Mouse (Mus musculus) B cell, adult 2 months (primary cell): Measurements from ENCODE around the gene Nrxn3.

Experiments
- DNase-seq, 2 experiments: peaks; one replicate each; pipeline ENCODE4 v3.0.0; 2022

Gene Nrxn3

DNA sequence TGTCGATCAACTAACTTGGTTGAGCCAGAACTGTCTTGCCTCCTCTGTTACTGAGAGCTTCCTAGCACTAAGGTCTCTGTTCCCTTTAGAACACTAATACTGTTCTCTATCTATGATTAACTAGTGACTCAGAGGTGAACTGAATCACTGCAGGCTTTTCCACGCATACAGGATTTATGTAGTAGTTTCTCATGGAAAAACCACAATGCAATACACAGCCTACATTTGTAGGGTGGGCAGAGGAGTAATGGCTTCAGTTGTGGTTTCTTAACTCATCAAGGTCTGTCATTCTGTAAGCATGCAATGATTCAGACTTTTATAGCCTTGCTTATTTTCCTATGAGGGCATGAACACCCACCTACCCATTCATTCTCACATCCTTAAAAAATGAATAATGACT is 1443.4 kb downstream of the Nrxn3 start:
- no peak for DNase-seq

DNA sequence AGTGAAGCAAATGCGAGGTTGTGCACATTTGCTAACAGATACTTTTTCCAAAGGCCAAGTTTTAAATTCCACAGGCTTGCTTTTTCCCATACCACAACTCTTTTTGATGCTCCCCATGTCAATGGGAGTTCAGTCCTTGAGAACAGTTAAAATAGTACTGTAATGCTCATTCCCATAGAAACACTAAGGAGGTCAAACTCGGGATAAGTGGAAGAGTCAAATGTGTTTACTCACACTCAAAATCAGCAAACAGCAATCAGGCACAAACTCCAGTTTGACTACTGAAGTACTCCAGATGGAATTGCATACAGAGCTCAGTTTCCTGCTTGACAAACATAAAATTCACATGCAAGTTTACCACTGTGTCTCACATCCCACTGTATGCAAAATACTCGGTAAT is 1458.9 kb downstream of the Nrxn3 start:
- DNase-seq = no peak

DNA sequence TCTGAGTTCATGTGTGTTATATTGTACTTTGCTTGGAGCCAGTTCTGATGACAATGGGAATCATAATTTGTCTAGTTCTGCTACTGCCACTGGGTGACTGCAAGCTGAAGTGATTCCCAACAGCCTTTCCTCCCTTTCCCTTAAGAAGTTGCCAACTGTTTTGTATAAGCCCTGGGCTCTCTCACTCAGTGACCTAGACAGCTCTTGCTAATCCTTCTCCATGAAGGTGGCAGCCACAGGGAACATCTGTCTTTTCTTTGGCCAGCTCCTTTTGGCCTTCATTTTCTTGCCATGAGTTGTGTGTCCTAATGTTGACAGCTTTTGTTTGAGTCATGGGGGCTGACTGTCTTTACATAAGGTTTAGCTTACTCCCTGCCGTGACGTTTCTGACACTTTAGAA is 1460.3 kb downstream of the Nrxn3 start:
- no peak for DNase-seq

DNA sequence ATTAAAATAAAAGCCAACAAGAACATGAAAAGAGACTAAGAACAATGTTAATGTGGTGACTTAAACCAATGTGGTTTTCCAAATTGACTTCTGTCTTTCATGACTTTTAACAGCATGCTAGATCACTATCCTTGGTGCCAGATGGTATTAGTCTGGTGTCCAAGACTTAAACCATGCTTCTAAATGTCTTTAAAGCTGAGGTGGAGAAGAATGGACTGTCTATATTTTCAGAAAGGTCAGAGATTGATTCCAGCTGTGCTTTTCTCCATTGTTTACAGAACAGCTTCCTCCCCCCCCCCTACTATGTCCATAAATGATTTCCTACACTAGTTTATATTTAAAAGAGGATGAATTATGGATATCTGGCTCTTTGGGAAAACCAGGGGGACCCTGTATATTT is 1473.5 kb downstream of the Nrxn3 start:
- DNase-seq = no peak

DNA sequence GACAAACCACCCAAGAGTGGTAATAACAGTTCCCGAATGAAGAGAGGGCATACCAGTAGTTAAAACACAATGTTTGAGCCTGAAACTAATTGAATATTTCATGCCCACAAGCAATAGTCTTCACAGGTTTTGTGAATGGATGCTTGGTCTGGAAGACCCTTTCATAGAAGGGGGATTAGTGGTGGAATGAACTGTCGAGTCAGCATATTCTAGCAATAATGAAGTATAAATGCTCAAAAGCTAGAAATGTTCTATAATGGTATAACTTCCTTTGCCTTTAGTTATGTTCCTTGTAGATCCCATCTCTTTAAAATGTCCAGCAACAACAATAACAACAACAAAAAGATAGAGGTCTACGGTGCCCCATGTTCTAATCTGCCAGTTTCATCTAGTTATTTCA is 1475.3 kb downstream of the Nrxn3 start:
- no peak for DNase-seq

DNA sequence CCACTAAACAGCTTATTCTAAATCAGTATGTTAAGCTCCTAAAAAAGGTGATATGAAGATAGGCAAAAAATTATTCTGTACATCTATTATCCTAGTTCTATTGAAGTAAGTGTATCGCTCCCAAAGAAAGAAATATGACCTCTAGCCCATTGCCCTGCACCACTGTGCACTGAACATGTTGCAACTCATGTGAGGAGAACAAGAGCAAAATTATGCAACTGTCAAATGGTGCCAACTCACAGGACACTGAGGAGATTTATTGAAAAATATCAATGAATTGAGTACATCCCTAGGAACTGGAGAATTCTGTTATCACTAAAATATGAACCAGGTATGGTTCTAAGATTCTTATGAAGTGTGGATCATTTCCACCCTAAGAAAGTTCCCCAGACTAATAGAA is 1479.8 kb downstream of the Nrxn3 start:
- no peak for DNase-seq

DNA sequence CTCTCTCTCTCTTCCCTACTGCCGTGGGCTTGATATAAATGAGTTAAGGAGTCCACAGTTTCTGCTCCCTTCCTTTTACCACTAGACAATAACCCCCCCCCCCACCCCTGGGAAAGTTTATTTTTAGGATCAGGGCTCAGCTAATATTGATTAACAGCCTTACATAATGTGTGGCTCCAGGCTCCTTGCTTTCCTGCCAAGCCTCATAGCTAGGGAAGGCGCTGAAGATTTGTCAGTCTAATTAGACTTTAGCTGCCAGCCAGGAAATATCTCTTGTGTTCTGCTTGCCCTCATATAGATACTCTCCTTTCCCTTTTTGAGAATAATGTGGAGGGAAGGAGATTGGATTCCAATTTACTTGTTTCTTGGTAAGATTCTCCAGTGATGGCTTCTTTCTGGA is 1488.7 kb downstream of the Nrxn3 start:
- DNase-seq = no peak

DNA sequence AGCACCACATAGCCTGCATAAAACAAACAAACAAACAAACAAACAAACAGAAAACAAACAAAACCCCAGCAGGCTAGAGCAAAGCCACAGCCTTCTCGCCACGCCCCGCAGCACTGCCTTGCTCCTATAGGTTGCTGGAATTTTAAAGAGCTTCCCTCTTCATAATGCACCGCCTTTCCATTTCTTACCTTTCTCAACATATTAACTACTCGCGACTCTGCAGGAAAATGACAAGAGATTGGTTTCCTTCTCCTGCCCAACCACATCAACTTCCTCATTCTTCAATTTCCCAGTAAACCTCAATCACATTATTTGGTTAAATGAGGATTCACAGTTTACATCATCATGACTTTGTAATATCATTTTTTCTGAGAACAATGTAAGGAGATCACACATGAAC is 1494.4 kb downstream of the Nrxn3 start:
- no peak for DNase-seq

DNA sequence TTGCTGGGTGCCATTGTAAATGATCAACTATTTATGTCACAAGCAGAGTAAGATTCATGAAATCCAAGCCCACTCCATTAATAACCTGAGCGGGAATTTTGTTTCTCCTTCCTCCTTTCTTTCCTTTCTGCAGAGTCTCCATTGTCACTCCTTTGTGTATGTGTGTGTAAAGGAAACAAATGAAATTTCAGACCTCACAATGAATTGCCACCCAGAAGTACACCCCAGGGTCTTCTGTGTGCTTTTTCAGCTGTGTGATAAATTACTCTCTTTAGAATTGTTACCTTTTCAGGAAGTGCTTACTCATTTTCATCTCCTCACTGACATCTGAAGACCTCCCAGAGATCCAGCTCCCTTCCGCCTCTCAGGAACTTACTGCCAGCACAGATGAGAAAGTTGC is 1506.4 kb downstream of the Nrxn3 start:
- no peak for DNase-seq

DNA sequence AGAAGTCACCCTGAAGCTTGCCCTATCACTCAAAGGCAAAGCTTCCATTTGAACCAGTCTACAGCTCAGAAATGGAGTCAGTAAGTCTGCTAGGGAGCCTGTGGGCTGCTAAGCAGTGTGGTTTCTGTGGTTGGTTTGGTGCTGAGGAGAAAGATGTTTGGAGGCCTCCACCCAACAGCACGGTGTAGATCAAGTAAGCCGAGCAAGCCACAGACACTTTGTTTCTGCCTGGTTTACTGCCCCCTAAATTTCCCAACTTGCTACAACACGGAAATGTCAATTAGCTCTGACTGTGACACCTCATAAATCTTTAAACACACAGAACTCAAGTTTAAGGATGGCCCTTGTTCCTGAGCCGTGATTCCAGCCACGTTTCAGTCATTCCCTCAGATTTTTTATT is 1513.4 kb downstream of the Nrxn3 start:
- DNase-seq = no peak

DNA sequence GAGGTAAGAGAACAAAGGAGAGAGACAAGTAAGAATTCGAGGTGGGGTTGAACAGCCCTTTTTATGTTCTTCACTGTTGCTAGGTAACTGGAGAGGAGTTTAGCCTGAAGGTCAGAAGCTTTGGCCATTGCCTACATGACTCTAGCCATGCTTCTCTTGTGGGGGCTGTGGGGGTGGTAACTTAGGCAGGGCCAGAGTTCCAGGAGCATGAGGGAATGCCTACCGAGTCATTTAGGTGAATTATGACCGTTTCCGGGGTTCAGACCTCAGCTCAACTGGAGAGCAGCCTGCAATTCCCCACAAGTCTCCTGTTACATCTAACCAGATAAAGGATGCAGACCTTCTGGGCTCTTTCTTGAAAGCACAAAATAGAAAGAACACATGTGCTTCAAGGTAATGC is 1537.6 kb downstream of the Nrxn3 start:
- no peak for DNase-seq

DNA sequence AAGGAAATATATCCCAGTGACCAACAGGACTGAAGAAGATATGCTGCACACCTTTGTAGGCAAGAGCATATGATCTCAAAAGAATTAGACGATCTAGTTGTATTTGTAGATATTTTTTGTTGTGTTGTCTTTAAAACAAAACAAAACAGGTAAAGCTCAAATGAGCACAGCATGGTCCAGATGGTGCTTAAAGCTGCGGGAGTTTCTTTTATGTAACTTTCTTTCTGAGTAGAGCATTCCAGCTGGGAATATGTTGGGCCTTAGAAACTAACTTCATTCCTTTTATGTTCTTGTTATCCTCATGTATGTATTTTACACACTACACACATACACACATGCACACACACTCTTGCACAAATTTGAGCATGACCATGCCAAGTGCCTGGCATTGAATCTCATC is 1545.4 kb downstream of the Nrxn3 start:
- DNase-seq = no peak

DNA sequence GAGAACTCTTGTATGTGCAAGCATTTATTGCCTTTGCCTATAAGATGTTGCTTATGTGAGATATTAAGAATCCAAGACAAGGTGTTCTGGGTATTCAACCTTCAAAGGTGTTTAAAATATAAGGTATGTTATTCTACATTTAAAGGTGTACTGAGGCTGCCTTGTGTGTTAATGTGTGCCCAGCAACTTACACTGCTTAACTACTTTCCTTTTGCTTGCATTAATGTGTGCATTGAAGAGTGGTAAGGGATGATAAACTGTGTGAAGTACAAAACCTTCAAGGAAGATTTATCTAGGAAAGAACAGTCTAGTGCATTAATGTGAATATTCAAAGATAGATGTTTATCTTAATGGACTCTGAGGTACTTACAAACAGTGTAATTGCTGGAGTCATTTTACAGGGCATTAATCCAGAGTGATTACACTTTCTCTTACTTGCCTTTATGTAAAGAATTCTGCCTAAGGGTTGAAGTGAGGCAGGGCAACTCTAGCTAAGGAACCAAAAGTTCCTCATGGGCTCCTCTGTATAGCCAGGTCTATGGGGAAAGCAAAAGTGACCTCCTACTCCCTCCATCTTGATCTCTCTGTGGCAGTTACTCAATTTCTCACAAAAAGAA is 1548.2 kb downstream of the Nrxn3 start:
- DNase-seq = no peak

DNA sequence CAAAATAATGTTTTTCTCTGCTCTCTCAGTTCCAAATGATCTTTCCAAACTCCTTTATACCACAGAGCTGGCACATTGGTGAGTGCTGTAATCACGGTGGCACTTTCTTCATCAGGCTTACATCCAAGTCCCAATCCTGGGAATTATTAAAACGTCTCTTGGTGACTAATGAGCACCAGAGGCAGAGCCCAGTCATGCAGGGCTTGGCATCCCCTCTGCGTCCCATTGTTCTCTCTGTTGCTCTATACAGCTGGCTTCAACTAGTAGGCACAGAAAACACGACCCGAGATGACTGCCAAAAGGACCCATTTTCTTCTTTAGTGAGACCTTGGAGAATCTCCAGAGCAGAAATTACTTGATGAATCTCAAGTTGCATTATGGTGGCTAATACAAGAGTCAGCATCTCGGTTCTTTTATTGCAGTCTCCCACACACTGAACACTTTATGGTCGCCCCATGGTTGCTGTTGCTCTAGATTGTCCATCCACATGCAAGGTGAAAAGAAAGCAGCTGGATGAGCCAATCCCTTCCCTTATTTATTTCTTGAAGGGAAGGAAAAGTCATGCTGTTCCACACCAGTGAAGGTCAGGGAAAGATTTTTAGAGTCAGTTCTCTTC is 1552.1 kb downstream of the Nrxn3 start:
- DNase-seq = no peak

DNA sequence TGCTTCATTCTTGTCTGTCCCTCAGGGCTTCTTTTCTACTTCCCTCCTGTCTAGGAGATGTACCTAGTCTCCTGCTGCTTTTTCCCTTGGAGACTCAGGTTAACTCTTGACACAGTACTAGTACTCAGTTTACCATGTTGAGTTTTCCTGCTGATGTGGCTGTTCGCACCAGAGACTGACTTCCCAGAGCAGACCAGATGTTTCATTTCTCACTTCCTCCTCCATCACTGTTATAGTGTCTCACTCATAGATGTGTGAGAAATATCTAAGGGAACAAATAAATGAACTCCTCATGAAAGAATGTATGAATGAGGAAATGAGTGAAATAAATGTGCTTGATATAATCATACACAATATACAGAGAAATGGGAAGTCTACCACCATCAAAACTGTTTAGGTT is 1558.6 kb downstream of the Nrxn3 start:
- DNase-seq = no peak

DNA sequence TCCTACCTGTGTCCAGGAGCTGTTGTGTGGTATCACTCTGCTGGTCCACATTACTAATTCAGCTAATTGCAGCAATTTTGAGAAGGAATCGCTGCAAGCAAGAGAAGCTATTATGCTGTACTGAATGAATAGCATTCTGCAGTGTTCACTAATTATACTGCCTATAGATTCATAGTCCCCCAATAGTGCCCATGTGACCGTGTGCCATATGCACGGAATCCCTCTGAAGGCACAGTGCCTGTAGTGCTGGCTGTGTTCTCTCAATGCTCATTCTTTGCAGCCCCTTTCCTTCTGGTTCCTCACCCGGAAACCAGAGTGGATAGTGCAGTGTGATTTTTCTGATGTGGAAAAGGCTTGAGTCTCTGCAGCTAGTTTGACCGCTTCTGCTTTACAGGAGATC is 1560.3 kb downstream of the Nrxn3 start:
- no peak for DNase-seq

DNA sequence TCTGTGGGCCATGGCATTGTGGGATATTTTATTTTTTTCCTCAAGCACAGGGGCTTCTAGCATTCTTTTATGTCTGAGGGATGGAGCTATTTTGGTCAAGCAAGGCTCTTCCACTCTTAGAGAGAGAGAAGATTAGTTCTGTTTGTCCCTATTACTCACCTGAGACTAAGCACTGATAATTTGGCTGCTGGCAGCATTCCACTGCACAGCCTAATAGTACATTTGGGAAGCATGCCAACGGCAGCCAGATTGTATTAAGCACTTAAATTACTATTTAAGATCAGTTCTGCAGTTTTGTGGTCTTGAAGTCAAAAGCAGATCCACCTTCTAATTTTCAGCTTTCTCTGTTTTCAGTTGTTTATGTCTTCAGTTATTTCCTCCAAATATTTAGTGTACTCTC is 1580.0 kb downstream of the Nrxn3 start:
- DNase-seq = no peak

DNA sequence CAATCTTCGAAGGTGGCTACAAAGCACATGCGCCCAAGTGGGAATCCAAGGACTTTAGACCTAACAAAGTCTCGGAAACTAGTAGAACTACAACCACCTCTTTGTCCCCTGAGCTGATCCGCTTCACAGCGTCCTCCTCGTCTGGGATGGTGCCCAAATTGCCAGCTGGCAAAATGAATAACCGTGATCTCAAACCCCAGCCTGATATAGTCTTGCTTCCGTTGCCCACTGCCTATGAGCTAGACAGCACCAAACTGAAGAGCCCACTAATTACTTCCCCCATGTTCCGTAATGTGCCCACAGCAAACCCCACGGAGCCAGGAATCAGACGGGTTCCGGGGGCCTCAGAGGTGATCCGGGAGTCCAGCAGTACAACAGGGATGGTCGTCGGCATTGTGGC is 1609.1 kb downstream of the Nrxn3 start:
- DNase-seq = peak in 1 of 2 experiments; percentile 0

DNA sequence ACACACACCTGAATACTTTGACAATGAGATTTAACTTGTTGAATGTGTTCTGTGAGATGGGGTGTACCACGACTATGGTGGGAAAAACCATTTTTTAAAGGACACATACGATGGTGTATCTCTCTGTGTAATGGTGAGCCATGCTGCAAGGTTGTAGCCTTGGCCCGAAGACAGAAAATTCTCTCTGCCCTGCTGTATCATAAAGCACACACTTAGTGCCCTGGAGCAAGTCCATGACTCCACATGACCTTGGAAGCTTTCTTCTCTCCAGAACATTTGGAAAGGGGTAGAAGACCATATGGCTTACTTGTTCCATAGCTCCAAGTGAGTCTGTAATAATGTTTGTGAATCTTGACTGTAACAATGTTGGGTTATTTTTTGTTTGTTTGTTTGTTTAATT is 1609.8 kb downstream of the Nrxn3 start:
- DNase-seq = no peak

DNA sequence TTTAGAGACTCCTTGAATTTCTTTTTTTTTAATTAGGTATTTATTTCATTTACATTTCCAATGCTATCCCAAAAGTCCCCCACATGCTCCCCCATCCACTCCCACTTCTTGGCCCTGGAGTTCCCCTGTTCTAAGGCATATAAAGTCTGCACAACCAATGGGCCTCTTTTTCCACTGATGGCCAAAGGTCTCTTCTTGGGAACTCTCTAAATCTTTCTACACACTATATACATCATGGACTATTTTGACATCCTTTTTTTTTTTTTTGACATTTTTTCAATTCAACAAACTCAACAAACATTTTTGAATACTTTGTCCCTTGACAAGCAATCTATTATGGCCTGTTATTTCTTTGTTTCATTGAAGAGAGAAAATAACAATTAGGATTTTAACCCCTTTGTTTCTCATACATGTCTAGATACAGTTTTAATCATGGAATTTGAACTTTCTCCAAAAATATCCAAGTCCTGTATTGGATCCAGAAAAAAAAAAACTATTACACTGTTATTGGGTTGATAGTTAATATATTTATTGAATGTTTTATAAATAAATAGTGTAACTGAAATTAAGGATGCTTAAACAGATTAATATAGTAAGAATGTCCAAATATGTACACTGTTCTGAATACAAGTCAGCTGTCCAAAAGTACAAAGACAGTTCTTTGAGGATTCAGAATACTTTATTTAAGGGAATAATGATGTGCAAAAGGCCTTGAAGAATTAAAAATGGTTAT is 1615.0 kb downstream of the Nrxn3 start:
- DNase-seq = no peak

DNA sequence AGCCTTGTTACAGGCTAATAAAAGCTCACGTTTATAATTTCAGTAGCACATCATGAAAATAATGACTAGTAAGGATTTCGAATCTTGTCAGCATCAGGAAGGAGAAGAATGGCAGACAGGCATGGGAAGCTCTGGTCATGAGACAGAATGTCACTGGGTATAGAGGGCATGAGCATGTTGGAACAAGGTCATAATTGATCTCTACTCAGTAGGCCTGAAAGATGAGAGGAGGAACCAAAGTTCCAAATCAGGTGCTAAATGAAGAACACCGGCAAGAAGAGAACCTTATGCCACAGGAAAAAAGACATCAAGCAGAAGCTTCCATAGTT is 1615.5 kb downstream of the Nrxn3 start:
- DNase-seq = no peak
